Mouse (Mus musculus) neural tube, embryonic 11.5 days (tissue): ENCODE measurements around the gene Zfand2a. TPM values are rescaled to one million over a fixed set of nuclear protein-coding genes. Genes with fewer than 3 reads are reported as not detected.

ENCODE experiments used
- ATAC-seq: fragments of 200-750 bp; cut with Nextera tagmentation; 2 replicates; pipeline ENCODE4 v1.8.0; 2017; ENCODE audit warnings: moderate number of reproducible peaks, mild to moderate bottlenecking, moderate TSS enrichment, moderate library complexity; ENCODE audit not compliant: insufficient read depth, low FRiP score, low TSS enrichment
- DNase-seq: peaks from one replicate; pipeline ENCODE4 v3.0.0-alpha.2; 2015; ENCODE audit warnings: low spot score
- H3K27ac ChIP-seq: fragments of 300-500 bp; sonication (generic); 2 replicates; pipeline ENCODE4 v1.5.1; 2014; ENCODE audit warnings: low read depth, mild to moderate bottlenecking, low read length
- H3K27me3 ChIP-seq: fragments of 300-500 bp; sonication (generic); 2 replicates; pipeline ENCODE4 v1.6.1; 2014; ENCODE audit warnings: mild to moderate bottlenecking, low read length, mixed read lengths; ENCODE audit not compliant: control insufficient read depth, insufficient read depth
- H3K36me3 ChIP-seq: fragments of 300-500 bp; sonication (generic); 2 replicates; pipeline ENCODE4 v1.6.1; 2014; ENCODE audit warnings: mild to moderate bottlenecking, low read length, moderate library complexity, mixed read lengths; ENCODE audit not compliant: control insufficient read depth, insufficient read depth
- H3K4me1 ChIP-seq: fragments of 300-500 bp; sonication (generic); 2 replicates; pipeline ENCODE4 v1.6.1; 2014; ENCODE audit warnings: low read length, mixed read lengths; ENCODE audit not compliant: control insufficient read depth, insufficient read depth
- H3K4me2 ChIP-seq: fragments of 300-500 bp; sonication (generic); 2 replicates; pipeline ENCODE4 v1.6.1; 2014; ENCODE audit warnings: low read depth, mild to moderate bottlenecking, moderate library complexity
- H3K4me3 ChIP-seq: fragments of 300-500 bp; sonication (generic); 2 replicates; pipeline ENCODE4 v1.5.1; 2014; ENCODE audit warnings: low read depth, low read length
- H3K9ac ChIP-seq: fragments of 300-500 bp; sonication (generic); 2 replicates; pipeline ENCODE4 v1.6.1; 2014; ENCODE audit warnings: mild to moderate bottlenecking, low read length
- H3K9me3 ChIP-seq: fragments of 300-500 bp; sonication (generic); 2 replicates; pipeline ENCODE4 v1.6.1; 2016; ENCODE audit warnings: low read length; ENCODE audit not compliant: control insufficient read depth
- WGBS: fragments of 180-500 bp; shearing (Covaris S2); extraction: QIAGEN DNeasy Blood & Tissue Kit; methylation state at CpG from one replicate; pipeline ENCODE4 v1.1.7; 2014; 5-methylcytosine and 5-hydroxymethylcytosine counted together
- polyA plus RNA-seq: library from polyadenylated mRNA; unstranded; fragments of >200 nt; fragmentation: Nextera tagmentation; extraction: Ambion mirVana; gene quantifications from 2 replicates; pipeline ENCODE4 v1.2.1, GENCODE M21; 2014

Zfand2a gene
- polyA plus RNA-seq, 1 experiment from 2014 or later: 5.4 TPM

- Histone ChIP-seq H3K4me3 (no peak overlapping the region), H3K36me3 (no peaks in the 10 kb centered on the region)
- 95% methylated on average over 8 of the region's 8 CpGs for WGBS
Observed at GRCm38 (mm10) chr5:139457241-139457640, 27.1 kb downstream of the Zfand2a start.

GRCm38 (mm10) chr5:139455166-139455565, 29.2 kb downstream of the Zfand2a start:
- no peaks in the 10 kb centered on the region; the same call in 1 of the 2 replicates for H3K36me3 ChIP-seq

More at GRCm38 (mm10) chr5:139457241-139457640, 27.1 kb downstream of the Zfand2a start:
- no peaks in the 10 kb centered on the region for H3K9me3 ChIP-seq
- H3K4me1 ChIP-seq: peaks cover 4% of the 10 kb centered on the region; the same call in 1 of the 2 replicates
- H3K9ac ChIP-seq: no peak overlapping the region
- H3K4me2 ChIP-seq: no peak overlapping the region
- ATAC-seq (no peak), DNase-seq (no peak)
- H3K27ac ChIP-seq: no peak overlapping the region
- H3K27me3 ChIP-seq: no peaks in the 10 kb centered on the region

GRCm38 (mm10) chr5:139453031-139453430, 31.3 kb downstream of the Zfand2a start:
- Histone ChIP-seq H3K4me2 (no peak overlapping the region), H3K27ac (no peak overlapping the region), H3K4me3 (no peak overlapping the region), H3K9me3 (no peaks in the 10 kb centered on the region), H3K36me3 (no peaks in the 10 kb centered on the region; the same call in 1 of the 2 replicates), H3K4me1 (peaks cover 12% of the 10 kb centered on the region), H3K9ac (no peak overlapping the region), H3K27me3 (no peaks in the 10 kb centered on the region)
- ATAC-seq (no peak), DNase-seq (no peak)
- WGBS: 89% methylated on average over 10 of the region's 10 CpGs

More at GRCm38 (mm10) chr5:139455166-139455565, 29.2 kb downstream of the Zfand2a start:
- Histone ChIP-seq H3K9me3 (no peaks in the 10 kb centered on the region), H3K4me3 (no peak overlapping the region), H3K4me2 (no peak overlapping the region), H3K4me1 (peaks cover 4% of the 10 kb centered on the region; the same call in 1 of the 2 replicates), H3K27ac (no peak overlapping the region), H3K27me3 (no peaks in the 10 kb centered on the region), H3K9ac (no peak overlapping the region)
- no peak for DNase-seq
- ATAC-seq: no peak
- WGBS: 94% methylated on average over 12 of the region's 12 CpGs

GRCm38 (mm10) chr5:139449926-139450325, 34.4 kb downstream of the Zfand2a start:
- no peaks in the 10 kb centered on the region for H3K9me3 ChIP-seq
- H3K36me3 ChIP-seq: no peaks in the 10 kb centered on the region; the same call in 1 of the 2 replicates
- DNase-seq (peak; percentile 53), ATAC-seq (no peak; the same call in 1 of the 2 replicates)
- H3K27me3 ChIP-seq: no peaks in the 10 kb centered on the region
- peaks cover 12% of the 10 kb centered on the region for H3K4me1 ChIP-seq
- H3K4me3 ChIP-seq: no peak overlapping the region
- 29% methylated on average over 4 of the region's 4 CpGs for WGBS
- H3K27ac ChIP-seq: peak overlapping the region; percentile 63
- H3K4me2 ChIP-seq: no peak overlapping the region
- no peak overlapping the region for H3K9ac ChIP-seq

- H3K4me1 ChIP-seq: peaks cover 12% of the 10 kb centered on the region
- no peak overlapping the region for H3K9ac ChIP-seq
- no peak overlapping the region for H3K4me3 ChIP-seq
- ATAC-seq: no peak; the same call in 1 of the 2 replicates
- H3K27me3 ChIP-seq: no peaks in the 10 kb centered on the region
- H3K4me2 ChIP-seq: no peak overlapping the region
- DNase-seq: no peak
- H3K9me3 ChIP-seq: no peaks in the 10 kb centered on the region
- 46% methylated on average over 5 of the region's 5 CpGs for WGBS
- no peaks in the 10 kb centered on the region; the same call in 1 of the 2 replicates for H3K36me3 ChIP-seq
- H3K27ac ChIP-seq: peak overlapping the region; percentile 63; the same call in 1 of the 2 replicates
Observed at GRCm38 (mm10) chr5:139449161-139449791, 35.1 kb downstream of the Zfand2a start.

- no peak overlapping the region for H3K4me3 ChIP-seq
- DNase-seq (no peak), ATAC-seq (no peak)
- no peak overlapping the region for H3K27ac ChIP-seq
- H3K4me2 ChIP-seq: no peak overlapping the region
- no peaks in the 10 kb centered on the region; the same call in 1 of the 2 replicates for H3K36me3 ChIP-seq
- peaks cover 12% of the 10 kb centered on the region for H3K4me1 ChIP-seq
- no peaks in the 10 kb centered on the region for H3K9me3 ChIP-seq
- WGBS: 82% methylated on average over 6 of the region's 6 CpGs
- H3K9ac ChIP-seq: no peak overlapping the region
- H3K27me3 ChIP-seq: no peaks in the 10 kb centered on the region
Observed at GRCm38 (mm10) chr5:139448025-139448424, 36.3 kb downstream of the Zfand2a start.

- peaks cover 12% of the 10 kb centered on the region for H3K4me1 ChIP-seq
- H3K36me3 ChIP-seq: no peaks in the 10 kb centered on the region
- H3K9me3 ChIP-seq: no peaks in the 10 kb centered on the region
- H3K4me3 ChIP-seq: no peak overlapping the region
- no peaks in the 10 kb centered on the region for H3K27me3 ChIP-seq
- ATAC-seq: no peak
- H3K9ac ChIP-seq: no peak overlapping the region
- no peak overlapping the region for H3K4me2 ChIP-seq
- H3K27ac ChIP-seq: no peak overlapping the region
- no peak for DNase-seq
- 90% methylated on average over 8 of the region's 8 CpGs for WGBS
Observed at GRCm38 (mm10) chr5:139445258-139445657, 39.1 kb downstream of the Zfand2a start.

GRCm38 (mm10) chr5:139442962-139443361, 41.4 kb downstream of the Zfand2a start:
- Histone ChIP-seq H3K27me3 (no peaks in the 10 kb centered on the region), H3K4me1 (no peaks in the 10 kb centered on the region), H3K27ac (0 out of 2 replicates have a peak overlapping the region, but pooled peaks have one; percentile 20), H3K9ac (no peak overlapping the region), H3K4me2 (no peak overlapping the region), H3K36me3 (no peaks in the 10 kb centered on the region), H3K4me3 (no peak overlapping the region), H3K9me3 (no peaks in the 10 kb centered on the region)
- no peak for ATAC-seq
- DNase-seq: no peak
- WGBS: 68% methylated on average over 4 of the region's 4 CpGs

GRCm38 (mm10) chr5:139442428-139442827, 41.9 kb downstream of the Zfand2a start:
- H3K9ac ChIP-seq: no peak overlapping the region
- DNase-seq: peak; percentile 43
- no peaks in the 10 kb centered on the region for H3K36me3 ChIP-seq
- H3K9me3 ChIP-seq: no peaks in the 10 kb centered on the region
- H3K4me1 ChIP-seq: no peaks in the 10 kb centered on the region
- ATAC-seq: no peak
- no peak overlapping the region for H3K4me3 ChIP-seq
- no peaks in the 10 kb centered on the region for H3K27me3 ChIP-seq
- H3K4me2 ChIP-seq: no peak overlapping the region
- 63% methylated on average over 12 of the region's 12 CpGs for WGBS
- no peak overlapping the region for H3K27ac ChIP-seq
